Mouse (Mus musculus) retina, adult 2 months (tissue): ENCODE measurements around the gene Casr.

Experiments used
- DNase-seq: peaks from one replicate; pipeline ENCODE4 v3.0.0-alpha.2; 2012; ENCODE audit warnings: low read depth, low spot score

The Casr gene

DNA sequence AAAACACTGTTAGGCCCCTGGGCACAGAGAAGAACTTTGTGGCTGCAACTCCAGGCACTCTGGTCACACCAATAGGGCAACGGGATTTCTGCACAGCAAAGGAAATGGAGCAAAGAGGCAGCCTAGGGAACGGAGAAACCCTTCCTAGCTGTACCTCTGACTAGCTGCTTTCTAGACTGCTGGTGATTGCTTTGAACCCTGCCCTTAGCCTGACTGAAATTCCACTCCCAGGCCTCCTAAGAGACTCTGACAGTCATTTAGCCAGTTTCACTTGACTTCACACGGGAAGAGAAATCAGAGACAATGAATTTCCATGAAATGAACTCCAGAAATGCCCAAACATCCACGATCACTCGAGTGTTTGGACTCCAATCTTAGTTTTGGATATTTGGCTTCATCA is 38.8 kb downstream of the Casr start:
- no peak for DNase-seq

DNA sequence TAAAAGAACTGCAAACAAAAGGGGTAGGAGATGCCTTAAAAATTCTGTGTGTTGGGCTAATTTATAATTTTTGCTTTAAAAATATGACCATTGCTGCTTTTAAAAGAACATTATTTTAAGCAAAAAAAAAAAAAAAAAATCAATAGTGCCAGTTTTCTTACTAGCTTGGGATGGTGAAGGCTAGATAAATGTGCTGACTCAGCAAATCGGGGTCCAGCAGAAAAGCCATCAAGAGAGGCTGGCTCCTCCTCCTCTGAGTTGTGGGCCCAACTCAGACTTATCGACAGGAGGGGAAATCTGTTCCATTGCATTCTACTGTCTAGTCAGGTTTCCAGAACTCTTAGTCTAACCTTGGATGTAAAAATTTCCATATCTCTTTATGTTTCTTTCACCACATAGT is 45.6 kb downstream of the Casr start:
- no peak for DNase-seq

GRCm38 (mm10) chr16:36507300-36507699 is 54.6 kb downstream of the Casr start:
- no peak for DNase-seq

- DNase-seq = no peak
Measured at GRCm38 (mm10) chr16:36506827-36507226, 55.1 kb downstream of the Casr start.

- no peak for DNase-seq
Measured at GRCm38 (mm10) chr16:36505913-36506312, 56.0 kb downstream of the Casr start.

- DNase-seq = no peak
Measured at GRCm38 (mm10) chr16:36505134-36505533, 56.8 kb downstream of the Casr start.

- DNase-seq = no peak
Measured at GRCm38 (mm10) chr16:36502286-36502685, 59.7 kb downstream of the Casr start.

- no peak for DNase-seq
Measured at GRCm38 (mm10) chr16:36492420-36492819, 69.5 kb downstream of the Casr start.

GRCm38 (mm10) chr16:36476866-36477265 is 85.1 kb downstream of the Casr start:
- DNase-seq = no peak

- DNase-seq = no peak
Measured at GRCm38 (mm10) chr16:36475530-36475929, 86.4 kb downstream of the Casr start.

DNA sequence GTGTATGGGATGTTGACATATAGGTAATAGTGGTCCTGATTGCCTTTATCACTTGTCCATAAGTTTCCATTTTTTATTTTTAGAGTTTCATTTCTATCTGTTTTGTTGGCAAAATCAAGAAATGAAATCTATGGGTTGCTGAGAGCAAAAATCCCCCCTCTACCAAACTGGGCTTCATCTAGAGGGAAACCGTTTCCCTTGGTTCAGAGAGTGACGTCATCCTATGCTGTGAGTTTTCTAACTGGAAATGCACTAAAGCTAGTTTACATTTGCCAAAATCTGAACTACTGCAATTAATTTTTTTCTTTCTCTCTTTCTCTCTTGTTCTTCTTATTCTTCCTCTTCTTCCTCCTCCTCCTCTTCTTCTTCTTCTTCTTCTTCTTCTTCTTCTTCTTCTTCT is 87.1 kb downstream of the Casr start:
- DNase-seq = no peak

GRCm38 (mm10) chr16:36473217-36474216 is 88.4 kb downstream of the Casr start:
- DNase-seq = no peak

DNA sequence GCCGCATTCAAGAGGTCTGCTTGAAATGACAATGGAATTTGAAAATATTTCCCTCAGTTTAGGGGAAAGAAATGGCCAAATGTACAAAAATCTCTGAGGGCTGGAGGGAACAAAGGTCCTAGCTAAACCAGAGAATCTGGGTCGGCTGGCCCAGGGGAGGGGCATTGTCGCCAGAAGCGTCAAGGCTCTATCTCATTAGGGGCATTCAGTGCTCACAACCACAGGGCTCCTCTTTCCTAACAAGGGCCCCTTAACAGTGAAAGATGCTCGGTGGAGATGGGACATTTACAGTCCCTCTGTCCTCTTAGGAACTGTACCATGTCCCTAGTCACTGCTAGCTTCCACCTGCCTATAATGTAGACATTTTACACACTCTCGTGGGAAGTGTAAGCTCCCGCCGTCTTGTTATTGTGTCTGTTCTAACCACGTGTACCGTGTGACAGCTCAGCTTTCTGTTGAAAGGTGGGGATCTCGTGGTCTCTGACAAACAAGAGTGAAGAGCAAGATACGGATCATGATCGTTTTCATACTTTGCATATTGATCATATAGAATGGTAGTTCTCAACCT is 90.8 kb downstream of the Casr start:
- DNase-seq = no peak

- DNase-seq = no peak
Measured at GRCm38 (mm10) chr16:36469955-36470478, 91.9 kb downstream of the Casr start.

- DNase-seq = no peak
Measured at GRCm38 (mm10) chr16:36469367-36469766, 92.6 kb downstream of the Casr start.

DNA sequence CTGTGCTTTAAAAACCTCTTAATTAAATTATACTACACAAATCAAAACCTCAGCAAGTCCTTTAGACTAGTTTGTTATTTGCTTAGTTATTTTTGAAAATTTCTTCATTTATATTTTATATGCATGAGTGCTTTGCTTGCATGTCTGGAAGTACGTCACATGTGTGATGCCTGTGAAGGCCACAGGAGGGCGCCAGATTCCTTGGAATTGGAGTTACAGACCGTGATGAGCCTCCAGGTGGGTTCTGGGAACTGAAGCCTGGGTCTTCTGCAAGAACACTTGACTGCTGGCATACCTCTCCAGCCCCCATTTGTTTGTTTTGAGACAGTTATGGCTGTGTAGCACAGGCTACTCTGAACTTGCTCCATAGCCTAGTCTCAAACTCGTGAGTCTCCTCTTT is 93.1 kb downstream of the Casr start:
- DNase-seq = no peak

DNA sequence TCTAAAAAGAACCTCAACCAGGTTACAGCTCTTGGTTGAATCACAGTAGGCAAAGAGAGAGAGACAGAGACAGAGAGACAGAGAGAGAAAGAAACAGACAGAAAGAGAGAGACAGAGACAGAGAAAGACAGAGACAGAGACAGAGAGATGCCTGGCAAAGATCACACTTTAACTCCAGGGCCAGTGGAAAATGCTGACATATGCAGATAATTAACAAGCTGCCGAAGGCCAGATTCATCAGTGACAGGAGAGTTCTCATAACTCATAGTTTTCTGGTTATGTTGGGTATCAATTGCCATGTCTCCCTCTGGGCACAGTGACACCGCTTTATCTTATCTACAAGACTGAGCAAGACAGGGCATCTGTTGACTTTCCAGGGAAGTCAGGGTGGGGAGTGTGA is 94.0 kb downstream of the Casr start:
- DNase-seq = no peak

- DNase-seq = no peak
Measured at GRCm38 (mm10) chr16:36465436-36465835, 96.5 kb downstream of the Casr start.

- no peak for DNase-seq
Measured at GRCm38 (mm10) chr16:36464076-36464475, 97.9 kb downstream of the Casr start.

DNA sequence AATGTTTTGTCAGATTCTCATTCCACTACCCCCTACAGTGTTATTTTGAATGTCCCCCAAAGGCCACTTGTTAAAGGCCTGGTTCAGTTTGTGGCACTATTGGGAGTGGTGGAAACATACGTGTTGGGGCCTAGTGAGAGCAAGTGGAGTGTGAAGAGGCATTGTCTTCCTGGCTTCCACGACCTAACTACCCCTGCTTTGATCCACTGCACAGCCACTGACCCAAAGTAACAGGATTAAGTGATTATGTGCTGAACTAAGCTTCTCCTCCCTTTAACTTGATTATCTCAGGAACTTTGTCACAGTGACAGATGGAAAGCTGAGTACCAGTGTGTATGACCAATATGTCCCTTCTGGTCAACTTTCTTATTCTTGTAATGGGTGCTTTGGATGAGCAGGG is 101.5 kb downstream of the Casr start:
- DNase-seq = no peak

DNA sequence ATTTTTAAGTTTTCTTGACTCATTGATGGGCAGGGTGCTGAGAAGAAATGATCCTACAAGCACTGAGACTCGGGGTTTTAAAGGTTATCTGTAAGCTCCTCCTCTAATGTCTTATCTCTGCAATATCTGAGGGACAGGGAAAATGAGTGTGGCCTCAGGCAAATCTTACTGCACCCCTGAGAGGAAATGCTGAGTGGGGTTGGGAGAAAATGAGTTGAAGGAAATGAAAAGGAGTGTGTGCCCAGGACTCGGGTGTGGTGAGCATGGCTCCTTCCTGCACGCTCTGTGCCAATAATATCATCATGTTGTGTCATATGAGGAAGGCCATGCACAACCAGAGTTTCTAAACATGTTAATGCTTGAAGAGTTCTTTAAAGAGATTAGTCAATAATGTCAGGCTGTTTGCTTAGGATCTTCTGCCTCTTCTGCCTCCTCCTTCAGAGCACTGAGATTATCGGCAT is 106.6 kb downstream of the Casr start, which contains the start of gene Stfa3:
Stfa3 (minus strand) TSS at position 51 of the 461 bp plus-strand sequence.
- DNase-seq = no peak
